Mouse (Mus musculus) heart, postnatal 14 days (tissue): ENCODE data around the gene Bcl11b. TPM values are rescaled to one million over a fixed set of nuclear protein-coding genes. Genes with fewer than 3 reads are reported as not detected.

ENCODE experiments used
- DNase-seq, 2 experiments: peaks; one replicate each; pipeline ENCODE4 v3.0.0; 2021 to 2022
- intact Hi-C: fragments of 180-260 bp; cut with DNase I; formaldehyde crosslinking; loops from one replicate; pipeline ENCODE4 v1.15.1; 2025
- total RNA-seq, 2 experiments: library from RNA; stranded (reverse); gene quantifications; 2 replicates each; pipeline ENCODE4 v1.2.3; 2021

Bcl11b gene
- total RNA-seq, 2 experiments from 2014 or later = 1.2 to 8.6 TPM

- no peak for DNase-seq
- intact Hi-C loops = no loop called here
Observed at GRCm38 (mm10) chr12:107975479-107975896, 27.9 kb downstream of the Bcl11b start.

GRCm38 (mm10) chr12:107974504-107974903, 28.9 kb downstream of the Bcl11b start:
- intact Hi-C loops = no loop called here
- DNase-seq = no peak

GRCm38 (mm10) chr12:107973556-107974140, 29.8 kb downstream of the Bcl11b start:
- intact Hi-C loops = no loop called here

GRCm38 (mm10) chr12:107971081-107971780, 32.2 kb downstream of the Bcl11b start:
- DNase-seq = no peak
- intact Hi-C loops = no loop called here

More at GRCm38 (mm10) chr12:107973556-107974140, 29.8 kb downstream of the Bcl11b start:
- no peak for DNase-seq

GRCm38 (mm10) chr12:107970637-107971036, 32.8 kb downstream of the Bcl11b start:
- no peak for DNase-seq
- intact Hi-C loops = no loop called here

- no peak for DNase-seq
- intact Hi-C loops = no loop called here
Observed at GRCm38 (mm10) chr12:107969841-107970371, 33.5 kb downstream of the Bcl11b start.

GRCm38 (mm10) chr12:107969126-107969525, 34.3 kb downstream of the Bcl11b start:
- DNase-seq = no peak
- intact Hi-C loops = no loop called here

GRCm38 (mm10) chr12:107968331-107968730, 35.1 kb downstream of the Bcl11b start:
- intact Hi-C loops = no loop called here
- no peak for DNase-seq

- DNase-seq = no peak
- intact Hi-C loops = no loop called here
Observed at GRCm38 (mm10) chr12:107967026-107967425, 36.4 kb downstream of the Bcl11b start.

- intact Hi-C loops = no loop called here
- no peak for DNase-seq
Observed at GRCm38 (mm10) chr12:107965103-107965502, 38.3 kb downstream of the Bcl11b start.

GRCm38 (mm10) chr12:107964396-107965085, 38.9 kb downstream of the Bcl11b start:
- DNase-seq = no peak
- intact Hi-C loops = no loop called here

- intact Hi-C loops = no loop called here
- no peak for DNase-seq
Observed at GRCm38 (mm10) chr12:107962852-107963251, 40.5 kb downstream of the Bcl11b start.

GRCm38 (mm10) chr12:107961843-107962242, 41.6 kb downstream of the Bcl11b start:
- intact Hi-C loops = no loop called here
- DNase-seq = no peak

- intact Hi-C loops = no loop called here
Observed at GRCm38 (mm10) chr12:107960789-107961491, 42.5 kb downstream of the Bcl11b start.

GRCm38 (mm10) chr12:107960365-107960764, 43.0 kb downstream of the Bcl11b start:
- intact Hi-C loops = no loop called here

More at GRCm38 (mm10) chr12:107960789-107961491, 42.5 kb downstream of the Bcl11b start:
- peak; percentile 53 to 60 for DNase-seq

GRCm38 (mm10) chr12:107959872-107960271, 43.5 kb downstream of the Bcl11b start:
- intact Hi-C loops = no loop called here
- DNase-seq = no peak

More at GRCm38 (mm10) chr12:107960365-107960764, 43.0 kb downstream of the Bcl11b start:
- DNase-seq = no peak

GRCm38 (mm10) chr12:107953044-107953684, 50.2 kb downstream of the Bcl11b start:
- intact Hi-C loops = no loop called here
- DNase-seq = no peak

- intact Hi-C loops = no loop called here
- no peak for DNase-seq
Observed at GRCm38 (mm10) chr12:107952318-107952724, 51.1 kb downstream of the Bcl11b start.

GRCm38 (mm10) chr12:107950667-107951179, 52.7 kb downstream of the Bcl11b start:
- intact Hi-C loops = no loop called here
- no peak for DNase-seq

GRCm38 (mm10) chr12:107949416-107949815, 54.0 kb downstream of the Bcl11b start:
- DNase-seq = no peak
- intact Hi-C loops = no loop called here
